1 mouse cellular context compared by ENCODE assay signal in the genomic region with DNA sequence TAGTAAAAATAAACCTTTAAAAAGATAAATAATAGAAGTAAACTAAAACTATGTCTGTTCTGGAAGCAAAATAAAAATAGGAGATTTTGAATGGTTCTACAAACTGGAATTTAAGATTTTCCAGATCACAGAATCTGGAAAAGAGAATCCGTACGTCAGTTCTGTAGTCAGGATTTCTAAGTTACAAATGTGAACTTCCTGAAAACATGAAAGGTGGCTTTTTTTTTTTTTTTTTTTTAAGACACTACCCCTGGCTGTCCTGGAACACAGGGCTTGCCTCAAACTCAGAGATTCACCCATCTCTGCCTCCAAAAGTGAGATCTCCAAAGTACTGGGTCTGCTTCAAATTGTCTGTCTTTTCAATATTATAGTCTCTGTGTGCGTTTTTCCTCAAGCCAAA.
TF ChIP-seq lines count a peak whose summit lies in the region.

No protein-coding gene starts in this region.

TF ChIP-seq in CH12.LX, 34 proteins besides CTCF, POLR2A, EP300 and RAD21:
- no peak for TF ChIP-seq JUN (IDR thresholded peaks at IDR 0.05; ENCODE audit: insufficient read depth, low read depth, low read length)
- no peak for TF ChIP-seq ZC3H11A (IDR thresholded peaks at IDR 0.05; ENCODE audit: low read depth, low read length)
- TF ChIP-seq ZNF384 (IDR thresholded peaks at IDR 0.05; ENCODE audit: low read depth, low read length) = peak; percentile 87
- TF ChIP-seq CHD1 (IDR thresholded peaks at IDR 0.05; ENCODE audit: low read depth, low read length) = peak; percentile 61; the same call in 1 of the 2 replicates
- TF ChIP-seq TCF12 (IDR thresholded peaks at IDR 0.05; ENCODE audit: low read depth, low read length) = no peak
TF ChIP-seq in CH12.LX: peak in this region for 2.
